15 mouse cellular contexts compared by ENCODE assay signal in the genomic region with DNA sequence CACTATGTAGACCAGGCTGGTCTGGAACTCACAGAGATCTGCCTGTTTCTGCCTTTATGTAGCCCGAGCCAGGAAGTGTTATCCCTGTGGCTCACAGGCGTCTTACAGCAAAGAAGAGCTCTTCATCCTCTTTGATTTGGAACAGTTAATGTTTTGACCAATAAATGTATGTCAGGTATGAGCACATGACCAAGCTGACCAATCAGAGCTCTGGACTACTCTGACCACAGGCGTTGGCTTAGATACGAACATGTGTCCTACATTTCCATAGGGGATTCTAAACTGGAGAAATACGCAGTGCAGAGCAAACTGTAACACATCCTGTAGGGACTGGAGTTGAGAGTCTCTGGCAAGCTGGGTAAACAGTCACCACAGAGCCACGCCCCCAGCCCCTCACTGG. TPM values are rescaled to one million over a fixed set of nuclear protein-coding genes. Genes with fewer than 3 reads are reported as not detected.
"Had no signal": no experiment of that assay in that cellular context is flagged by ENCODE, and none has a peak within 500 bp of the region (broad histone marks: within the 10 kb centered on the region; RNA-seq: fewer than 3 reads in every experiment).

No protein-coding gene starts in this region.

- H3K9ac ChIP-seq: limb, embryonic 13.5 days; liver, embryonic 14.5 days; midbrain, embryonic 12.5 days; stomach, embryonic 15.5 days had no signal

- H3K4me2 ChIP-seq: limb, embryonic 13.5 days; midbrain, embryonic 12.5 days; stomach, embryonic 15.5 days had no signal

- DNase-seq: kidney, adult 18-20 months; kidney, postnatal 10 days; layer of hippocampus, adult 9-11 months; layer of hippocampus, postnatal 36 days; left cerebral cortex, postnatal 4 days; lung, adult 18-20 months; right cerebral cortex, postnatal 14 days; thymus, adult 2 months; thymus, postnatal 36 days had no signal

- H3K4me1 ChIP-seq: limb, embryonic 13.5 days; midbrain, embryonic 12.5 days; stomach, embryonic 15.5 days had no signal

- H3K9me3 ChIP-seq: limb, embryonic 13.5 days; midbrain, embryonic 12.5 days; stomach, embryonic 15.5 days had no signal

- H3K4me3 ChIP-seq: limb, embryonic 13.5 days; midbrain, embryonic 12.5 days; myocyte; stomach, embryonic 15.5 days had no signal

- H3K27ac ChIP-seq: limb, embryonic 13.5 days; liver, embryonic 14.5 days; midbrain, embryonic 12.5 days; stomach, embryonic 15.5 days had no signal

RNA-seq across cellular contexts. Expression of a gene that starts 22.3 kb away (rescaled TPM):
- total RNA-seq: left cerebral cortex, postnatal 4 days; megakaryocyte-erythroid progenitor cell, adult 5-6 weeks had no signal
- polyA plus RNA-seq: midbrain, embryonic 12.5 days had no signal

RNA-seq across cellular contexts. Expression of a gene that starts 23.0 kb away (rescaled TPM):
- total RNA-seq: megakaryocyte-erythroid progenitor cell, adult 5-6 weeks had no signal

RNA-seq across cellular contexts. Expression of a gene that starts 36.2 kb away (rescaled TPM):
- polyA plus RNA-seq: myocyte had no signal
